Mouse (Mus musculus) liver, embryonic 11.5 days (tissue): ENCODE measurements around the gene Arhgef7. TPM values are rescaled to one million over a fixed set of nuclear protein-coding genes. Genes with fewer than 3 reads are reported as not detected.

Source experiments
- ATAC-seq: fragments of 200-750 bp; cut with Nextera tagmentation; replicated peaks from 2 replicates; pipeline ENCODE4 v1.8.0; 2017; ENCODE audit warnings: moderate number of reproducible peaks, mild to moderate bottlenecking, moderate TSS enrichment, moderate library complexity; ENCODE audit not compliant: low FRiP score
- DNase-seq: peaks from one replicate; pipeline ENCODE4 v3.0.0-alpha.2; 2017; ENCODE audit warnings: low spot score
- H3K27ac ChIP-seq: fragments of 300-500 bp; sonication (generic); 2 replicates; pipeline ENCODE4 v1.5.1; 2014; ENCODE audit warnings: mild to moderate bottlenecking, low read depth, low read length, control low read depth
- H3K27me3 ChIP-seq: fragments of 300-500 bp; sonication (generic); replicated peaks from 2 replicates; pipeline ENCODE4 v1.6.1; 2014; ENCODE audit warnings: low read length, mixed read lengths; ENCODE audit not compliant: control insufficient read depth, insufficient read depth
- H3K36me3 ChIP-seq: fragments of 300-500 bp; sonication (generic); 2 replicates; pipeline ENCODE4 v1.6.1; 2014; ENCODE audit warnings: mild to moderate bottlenecking, low read length, moderate library complexity, mixed read lengths; ENCODE audit not compliant: control insufficient read depth, insufficient read depth
- H3K4me1 ChIP-seq: fragments of 300-500 bp; sonication (generic); replicated peaks from 2 replicates; pipeline ENCODE4 v1.6.1; 2014; ENCODE audit warnings: low read length, mixed read lengths; ENCODE audit not compliant: control insufficient read depth, insufficient read depth
- H3K4me2 ChIP-seq: fragments of 300-500 bp; sonication (generic); 2 replicates; pipeline ENCODE4 v1.6.1; 2014; ENCODE audit warnings: mild to moderate bottlenecking, control low read depth, moderate library complexity
- H3K4me3 ChIP-seq: fragments of 300-500 bp; sonication (generic); 2 replicates; pipeline ENCODE4 v1.5.1; 2014; ENCODE audit warnings: low read depth, low read length, control low read depth
- H3K9ac ChIP-seq: fragments of 300-500 bp; sonication (generic); 2 replicates; pipeline ENCODE4 v1.6.1; 2014; ENCODE audit warnings: low read depth, low read length, control low read depth
- H3K9me3 ChIP-seq: fragments of 300-500 bp; sonication (generic); 2 replicates; pipeline ENCODE4 v1.6.1; 2016; ENCODE audit warnings: low read length, inconsistent platforms, mixed read lengths; ENCODE audit not compliant: control insufficient read depth
- WGBS: fragments of 180-500 bp; shearing (Covaris S2); extraction: QIAGEN DNeasy Blood & Tissue Kit; methylation state at CpG from one replicate; pipeline ENCODE4 v1.1.7; 2014; 5-methylcytosine and 5-hydroxymethylcytosine counted together
- polyA plus RNA-seq: library from polyadenylated mRNA; unstranded; fragments of >200 nt; fragmentation: Nextera tagmentation; extraction: Ambion mirVana; gene quantifications from 2 replicates; pipeline ENCODE4 v1.2.1, GENCODE M21; 2014

The Arhgef7 gene
- polyA plus RNA-seq, 1 experiment from 2014 or later, result 31.1 TPM

GRCm38 (mm10) chr8:11707701-11708100 is 19.8 kb upstream of the Arhgef7 start:
- DNase-seq (no peak), ATAC-seq (no peak)
- Histone ChIP-seq H3K27ac (no peak overlapping the region), H3K4me2 (no peak overlapping the region), H3K9ac (no peak overlapping the region), H3K9me3 (no peaks in the 10 kb centered on the region), H3K4me3 (no peak overlapping the region), H3K36me3 (no peaks in the 10 kb centered on the region), H3K4me1 (no peaks in the 10 kb centered on the region), H3K27me3 (no peaks in the 10 kb centered on the region)
- WGBS, result 35% methylated on average over 3 of the region's 3 CpGs

- Histone ChIP-seq H3K9ac (no peak overlapping the region), H3K36me3 (no peaks in the 10 kb centered on the region), H3K4me2 (no peak overlapping the region), H3K27ac (no peak overlapping the region), H3K27me3 (no peaks in the 10 kb centered on the region), H3K9me3 (no peaks in the 10 kb centered on the region), H3K4me1 (no peaks in the 10 kb centered on the region), H3K4me3 (no peak overlapping the region)
- 48% methylated on average over 2 of the region's 2 CpGs for WGBS
- DNase-seq (no peak), ATAC-seq (no peak)
Measured at GRCm38 (mm10) chr8:11708815-11709214, 18.7 kb upstream of the Arhgef7 start.

GRCm38 (mm10) chr8:11709542-11709941 is 18.0 kb upstream of the Arhgef7 start:
- H3K27ac ChIP-seq, result no peak overlapping the region
- no peaks in the 10 kb centered on the region for H3K4me1 ChIP-seq
- no peak overlapping the region for H3K9ac ChIP-seq
- no peaks in the 10 kb centered on the region for H3K27me3 ChIP-seq
- no peaks in the 10 kb centered on the region for H3K9me3 ChIP-seq
- whole genome bisulfite sequencing, result 66% methylated on average over 3 of the region's 3 CpGs
- DNase-seq, result no peak
- no peak for ATAC-seq
- H3K4me3 ChIP-seq, result no peak overlapping the region
- no peaks in the 10 kb centered on the region for H3K36me3 ChIP-seq
- no peak overlapping the region for H3K4me2 ChIP-seq

GRCm38 (mm10) chr8:11710415-11710814 is 17.1 kb upstream of the Arhgef7 start:
- Histone ChIP-seq H3K9ac (no peak overlapping the region), H3K36me3 (no peaks in the 10 kb centered on the region), H3K9me3 (no peaks in the 10 kb centered on the region), H3K27me3 (no peaks in the 10 kb centered on the region), H3K4me2 (0 out of 2 replicates have a peak overlapping the region, but pooled peaks have one; percentile 4), H3K4me3 (no peak overlapping the region), H3K4me1 (no peaks in the 10 kb centered on the region), H3K27ac (0 out of 2 replicates have a peak overlapping the region, but pooled peaks have one; percentile 32)
- 39% methylated on average over 5 of the region's 5 CpGs for WGBS
- ATAC-seq, result peak; percentile 64; the same call in 1 of the 2 replicates
- no peak for DNase-seq

GRCm38 (mm10) chr8:11712244-11712643 is 15.3 kb upstream of the Arhgef7 start:
- DNase-seq (no peak), ATAC-seq (no peak)
- Histone ChIP-seq H3K27me3 (no peaks in the 10 kb centered on the region), H3K9me3 (no peaks in the 10 kb centered on the region), H3K4me1 (no peaks in the 10 kb centered on the region), H3K9ac (no peak overlapping the region), H3K27ac (no peak overlapping the region), H3K36me3 (no peaks in the 10 kb centered on the region), H3K4me3 (no peak overlapping the region), H3K4me2 (no peak overlapping the region)
- 72% methylated on average over 6 of the region's 6 CpGs for WGBS

GRCm38 (mm10) chr8:11717194-11717593 is 10.3 kb upstream of the Arhgef7 start:
- DNase-seq (no peak), ATAC-seq (no peak)
- H3K27me3 ChIP-seq, result no peaks in the 10 kb centered on the region; the same call in 1 of the 2 replicates
- no peak overlapping the region for H3K9ac ChIP-seq
- no peak overlapping the region for H3K27ac ChIP-seq
- WGBS, result 46% methylated on average over 4 of the region's 4 CpGs
- H3K4me1 ChIP-seq, result no peaks in the 10 kb centered on the region
- no peaks in the 10 kb centered on the region for H3K9me3 ChIP-seq
- H3K4me3 ChIP-seq, result no peak overlapping the region
- H3K4me2 ChIP-seq, result no peak overlapping the region
- H3K36me3 ChIP-seq, result no peaks in the 10 kb centered on the region

- Histone ChIP-seq H3K9ac (peak overlapping the region; percentile 37), H3K4me3 (peak overlapping the region; percentile 62), H3K27ac (no peak overlapping the region), H3K9me3 (no peaks in the 10 kb centered on the region), H3K36me3 (no peaks in the 10 kb centered on the region), H3K4me2 (peak overlapping the region; percentile 74), H3K27me3 (peaks cover 69% of the 10 kb centered on the region), H3K4me1 (no peaks in the 10 kb centered on the region)
- WGBS, result 3% methylated on average over 22 of the region's 22 CpGs
- ATAC-seq, result no peak
- no peak for DNase-seq
Measured at GRCm38 (mm10) chr8:11727273-11727650, 259 bp upstream of the Arhgef7 start.

GRCm38 (mm10) chr8:11728482-11729295 is 1.2 kb downstream of the Arhgef7 start:
- DNase-seq (peak; percentile 53), ATAC-seq (no peak)
- Histone ChIP-seq H3K27me3 (peaks cover 69% of the 10 kb centered on the region), H3K27ac (peak overlapping the region; percentile 71), H3K9ac (peak overlapping the region; percentile 55), H3K9me3 (no peaks in the 10 kb centered on the region), H3K4me3 (peak overlapping the region; percentile 62), H3K4me2 (peak overlapping the region; percentile 74), H3K4me1 (no peaks in the 10 kb centered on the region), H3K36me3 (no peaks in the 10 kb centered on the region)
- 2% methylated on average over 58 of the region's 61 CpGs for WGBS
